Mouse (Mus musculus): Measurements from ENCODE around the gene Wnk4.

Wnk4 gene

DNA sequence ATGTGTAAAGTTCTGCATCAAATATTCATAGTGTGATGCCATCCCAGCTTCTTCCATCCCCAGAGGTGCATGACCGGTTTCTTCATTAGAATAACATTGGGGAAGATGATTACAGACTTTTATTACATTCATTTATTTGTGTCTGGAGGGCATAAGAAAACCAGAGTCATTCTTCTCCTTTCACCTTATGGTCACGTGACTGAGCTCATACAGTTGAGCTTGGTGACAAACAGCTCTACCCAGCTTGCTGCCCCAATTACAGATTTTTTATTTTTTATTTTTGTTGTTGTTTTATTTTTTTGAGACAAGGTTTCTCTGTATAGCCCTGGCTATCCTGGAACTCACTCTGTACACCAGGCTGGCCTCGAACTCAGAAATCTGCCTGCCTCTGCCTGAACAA lies 12.1 kb downstream of the Wnk4 start:
- no peak for DNase-seq (ENCODE audit: low read depth, low spot score)

DNA sequence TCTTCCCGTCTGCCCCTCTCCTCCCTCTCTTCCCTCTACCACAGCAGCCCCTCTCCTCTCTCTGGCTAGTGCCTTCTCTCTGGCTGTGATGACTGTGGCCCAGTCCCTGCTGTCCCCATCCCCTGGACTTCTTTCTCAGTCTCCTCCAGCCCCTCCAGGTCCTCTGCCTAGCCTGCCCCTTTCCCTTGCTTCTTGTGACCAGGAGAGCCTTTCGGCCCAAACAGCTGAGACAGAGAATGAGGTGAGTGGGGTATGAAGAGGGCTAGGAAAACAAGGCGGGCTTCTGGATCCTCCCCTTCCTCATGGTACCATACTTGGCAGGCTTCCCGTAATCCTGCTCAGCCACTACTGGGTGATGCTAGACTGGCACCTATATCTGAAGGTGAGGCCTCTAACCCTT lies 14.9 kb downstream of the Wnk4 start:
- no peak for DNase-seq (ENCODE audit: low read depth, low spot score)

- DNase-seq (ENCODE audit: low read depth, low spot score) = no peak
These were observed 16.1 kb downstream of the Wnk4 start for GRCm38 (mm10) chr11:101276319-101277070.

DNA sequence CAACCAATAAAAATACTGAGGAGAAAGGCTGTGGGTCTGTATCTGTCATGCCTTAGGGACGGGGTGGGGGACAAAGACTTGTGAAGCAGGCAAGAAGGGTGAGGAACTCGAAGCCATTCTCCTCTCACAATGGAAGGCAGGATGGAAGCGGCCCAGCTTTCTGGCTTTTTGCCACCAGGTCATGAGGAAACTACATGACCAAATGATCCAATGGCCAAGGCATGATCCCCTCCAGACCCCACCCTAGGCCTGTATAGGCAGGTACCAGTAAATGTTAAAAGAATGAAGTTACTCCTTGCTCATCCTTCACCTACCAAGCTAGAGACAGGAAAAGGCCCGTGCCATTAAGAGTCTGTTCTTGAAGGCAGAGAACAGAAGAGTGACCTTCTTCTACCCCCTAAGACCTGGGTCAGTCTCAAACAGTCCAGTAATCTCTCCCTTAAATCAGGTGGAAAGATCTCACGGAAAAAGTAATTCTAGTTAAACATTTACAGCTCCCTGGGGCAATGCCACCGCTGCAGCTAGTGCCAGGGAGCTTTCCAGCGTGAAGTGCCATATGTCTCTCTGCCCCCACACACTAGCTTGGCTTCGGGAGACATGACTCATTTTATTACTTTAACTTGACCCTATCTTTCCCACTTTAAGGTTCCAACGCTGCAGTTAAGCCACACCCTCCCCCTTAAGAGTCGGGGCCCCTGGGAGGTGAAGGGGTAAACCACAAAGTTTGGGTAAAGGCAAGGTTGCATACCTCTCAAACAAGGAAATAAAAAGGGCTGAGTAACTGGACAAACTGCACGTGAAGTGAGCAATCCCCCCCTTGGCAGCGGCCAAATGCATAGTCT lies 17.2 kb downstream of the Wnk4 start:
- no peak for DNase-seq (ENCODE audit: low read depth, low spot score)

- peak; percentile 90 for DNase-seq (ENCODE audit: low read depth, low spot score)
These were observed 18.1 kb downstream of the Wnk4 start, which contains the start of the genes Cntd1 and Coa3 for GRCm38 (mm10) chr11:101278223-101279192. Cntd1 (plus strand) TSS chr11:101279012. Coa3 (minus strand) TSS chr11:101279114.

DNA sequence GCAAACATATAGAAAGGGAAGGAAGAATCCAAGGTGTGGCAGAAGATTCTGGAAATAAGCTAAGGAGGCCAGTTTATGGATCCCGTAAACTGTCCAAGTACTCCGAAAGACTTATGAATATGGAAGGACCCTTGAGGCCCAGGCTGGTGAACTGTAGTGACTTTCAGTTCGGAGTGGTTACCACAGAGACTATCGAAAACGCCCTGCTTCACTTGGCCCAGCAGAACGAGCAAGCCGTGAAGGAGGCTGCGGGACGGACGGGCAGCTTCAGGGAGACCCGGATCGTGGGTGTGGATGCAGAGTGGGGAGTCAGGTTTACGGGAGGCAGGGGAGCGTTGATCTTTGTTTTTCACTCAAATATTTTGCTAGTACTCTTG lies 18.8 kb downstream of the Wnk4 start:
- DNase-seq (ENCODE audit: low read depth, low spot score) = no peak

GRCm38 (mm10) chr11:101280837-101281236 lies 20.5 kb downstream of the Wnk4 start:
- DNase-seq (ENCODE audit: low read depth, low spot score) = no peak

DNA sequence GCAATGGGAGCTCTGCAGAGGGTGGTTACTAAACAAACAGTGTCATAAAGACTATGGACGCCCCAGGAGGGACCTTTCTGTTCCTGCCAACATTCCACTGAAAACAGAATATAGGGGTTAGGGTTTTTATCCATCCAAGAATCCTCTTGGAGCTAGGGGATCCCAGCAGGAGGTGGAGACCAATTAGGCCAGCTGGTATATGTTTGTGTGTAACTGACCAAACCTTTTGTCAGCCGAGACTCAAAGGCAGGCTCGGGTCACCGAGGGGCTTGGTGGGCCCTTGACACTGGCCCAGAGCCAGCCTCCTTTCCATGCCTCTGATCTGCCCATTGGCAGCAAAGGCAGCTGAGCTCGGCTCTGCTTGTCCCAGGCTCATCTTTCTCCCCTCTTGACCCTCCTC lies 22.5 kb downstream of the Wnk4 start:
- no peak for DNase-seq (ENCODE audit: low read depth, low spot score)

GRCm38 (mm10) chr11:101283805-101284204 lies 23.4 kb downstream of the Wnk4 start:
- DNase-seq (ENCODE audit: low read depth, low spot score) = no peak

GRCm38 (mm10) chr11:101287306-101287705 lies 26.9 kb downstream of the Wnk4 start:
- no peak for DNase-seq (ENCODE audit: low read depth, low spot score)

GRCm38 (mm10) chr11:101291231-101291630 lies 30.9 kb downstream of the Wnk4 start:
- no peak for DNase-seq (ENCODE audit: low read depth, low spot score)

- DNase-seq (ENCODE audit: low read depth, low spot score) = no peak
These were observed 34.8 kb downstream of the Wnk4 start for GRCm38 (mm10) chr11:101295191-101295590.

GRCm38 (mm10) chr11:101300881-101301280 lies 40.5 kb downstream of the Wnk4 start:
- DNase-seq (ENCODE audit: low read depth, low spot score) = no peak

GRCm38 (mm10) chr11:101301299-101302003 lies 41.1 kb downstream of the Wnk4 start:
- DNase-seq (ENCODE audit: low read depth, low spot score) = no peak

- DNase-seq (ENCODE audit: low read depth, low spot score) = peak; percentile 95
These were observed 41.8 kb downstream of the Wnk4 start, which contains the start of gene Becn1 for GRCm38 (mm10) chr11:101302004-101302798. Becn1 (minus strand) TSS chr11:101302286.

DNA sequence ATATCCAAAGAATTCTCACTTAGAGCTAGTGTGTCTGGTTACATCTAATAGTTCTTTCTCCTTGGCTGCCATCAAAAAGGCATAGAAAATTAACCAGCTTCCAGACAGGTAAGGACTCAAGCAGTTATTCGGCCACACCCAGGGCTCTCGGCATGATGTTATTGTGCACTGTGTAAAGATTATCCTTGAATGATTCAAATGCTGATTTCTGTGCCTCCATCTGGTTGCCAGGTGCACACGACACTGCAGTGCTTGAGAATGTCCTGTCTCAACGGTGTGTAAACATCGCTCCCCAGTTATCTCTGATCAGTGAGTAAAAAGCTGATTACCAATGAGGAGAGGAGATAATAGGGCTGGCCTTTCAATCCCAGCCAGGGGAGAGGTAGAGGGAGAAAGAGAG lies 47.4 kb downstream of the Wnk4 start:
- no peak for DNase-seq (ENCODE audit: low read depth, low spot score)

DNA sequence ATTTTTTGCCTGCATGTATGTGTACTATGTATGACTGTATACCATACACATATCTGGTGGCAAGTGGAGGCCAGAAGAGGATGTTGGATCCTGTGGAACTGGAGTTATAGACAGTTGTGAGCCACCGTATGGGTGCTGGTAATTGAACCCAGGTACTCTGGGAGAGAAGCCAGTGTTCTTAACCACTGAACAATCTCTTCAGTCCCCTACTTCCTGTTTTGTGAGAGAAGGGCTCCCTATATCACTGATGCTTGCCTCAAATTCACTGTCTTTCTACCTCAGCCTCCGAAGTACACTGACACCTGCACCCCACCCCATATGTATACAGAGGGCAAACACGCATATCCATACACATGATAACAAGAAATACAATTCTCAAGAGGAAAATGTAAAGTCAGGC lies 50.7 kb downstream of the Wnk4 start:
- DNase-seq (ENCODE audit: low read depth, low spot score) = no peak

- no peak for DNase-seq (ENCODE audit: low read depth, low spot score)
These were observed 51.8 kb downstream of the Wnk4 start for GRCm38 (mm10) chr11:101312150-101312549.

GRCm38 (mm10) chr11:101314567-101314966 lies 54.2 kb downstream of the Wnk4 start:
- no peak for DNase-seq (ENCODE audit: low read depth, low spot score)

DNA sequence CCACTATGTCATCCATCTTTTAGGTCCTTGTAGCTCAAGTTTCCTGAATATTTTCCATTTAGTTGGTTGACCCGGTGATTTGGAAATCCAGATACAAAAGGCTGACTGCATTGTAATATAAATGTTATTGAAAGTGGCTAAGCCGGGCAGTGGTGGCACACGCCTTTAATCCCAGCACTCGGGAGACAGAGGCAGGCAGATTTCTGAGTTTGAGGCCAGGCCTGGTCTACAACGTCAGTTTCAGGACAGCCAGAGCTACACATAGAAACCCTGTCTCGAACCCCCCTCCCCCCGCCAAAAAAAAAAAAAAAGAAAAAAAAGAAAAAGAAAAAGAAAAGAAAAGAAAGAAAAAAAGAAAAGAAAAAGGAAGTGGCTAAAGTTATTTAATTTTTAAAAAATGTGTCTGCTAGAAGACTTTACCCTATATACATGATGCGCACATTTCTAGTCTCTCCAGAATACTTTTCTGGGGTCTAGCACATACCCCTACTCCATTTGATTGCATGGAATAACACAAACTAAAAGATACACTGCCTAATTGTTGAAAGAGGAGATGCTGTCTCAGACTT lies 54.8 kb downstream of the Wnk4 start:
- DNase-seq (ENCODE audit: low read depth, low spot score) = no peak
